Mouse (Mus musculus): ENCODE measurements at regions not wholly inside any gene's neighbourhood (a gene's known extent, or its start where the extent isn't known, plus 50 kb on each side); places are given as distances from the start of the nearest gene placed in this dataset.
A peak's percentile ranks its signal among the peaks of the same experiment; 100 is the strongest.

- ATAC-seq (ENCODE audit: low FRiP score, low TSS enrichment) (no peak), DNase-seq (no peak)
- H3K4me2 ChIP-seq (ENCODE audit: low read length), result no peak overlapping the region
- 95% methylated on average over 6 of the region's 6 CpGs for WGBS
- no peak overlapping the region for H3K27ac ChIP-seq (replicated peaks; ENCODE audit: low read depth, low read length)
- no peaks in the 10 kb centered on the region for H3K27me3 ChIP-seq (ENCODE audit: control insufficient read depth, insufficient read depth, low read length)
- H3K36me3 ChIP-seq (ENCODE audit: control insufficient read depth, insufficient read depth, low read length), result no peaks in the 10 kb centered on the region
- H3K4me3 ChIP-seq (replicated peaks; ENCODE audit: low read depth, low read length), result no peak overlapping the region
- no peaks in the 10 kb centered on the region for H3K9me3 ChIP-seq (ENCODE audit: control insufficient read depth, low read length)
- H3K4me1 ChIP-seq (ENCODE audit: control insufficient read depth, insufficient read depth, low read length), result no peaks in the 10 kb centered on the region
- H3K9ac ChIP-seq (replicated peaks; ENCODE audit: low read length), result no peak overlapping the region
Observed at GRCm38 (mm10) chr9:85088556-85089338, 223.8 kb upstream of the Gm11114 start.

- WGBS, result 89% methylated on average over 10 of the region's 10 CpGs
- DNase-seq (no peak), ATAC-seq (ENCODE audit: low FRiP score, low TSS enrichment) (no peak)
- Histone ChIP-seq H3K36me3 (ENCODE audit: control insufficient read depth, insufficient read depth, low read length) (no peaks in the 10 kb centered on the region), H3K9me3 (ENCODE audit: control insufficient read depth, low read length) (no peaks in the 10 kb centered on the region), H3K27me3 (ENCODE audit: control insufficient read depth, insufficient read depth, low read length) (no peaks in the 10 kb centered on the region), H3K4me2 (ENCODE audit: low read length) (no peak overlapping the region), H3K4me3 (replicated peaks; ENCODE audit: low read depth, low read length) (no peak overlapping the region), H3K9ac (replicated peaks; ENCODE audit: low read length) (no peak overlapping the region), H3K27ac (replicated peaks; ENCODE audit: low read depth, low read length) (no peak overlapping the region), H3K4me1 (ENCODE audit: control insufficient read depth, insufficient read depth, low read length) (no peaks in the 10 kb centered on the region)
Observed at GRCm38 (mm10) chr9:85090297-85090696, 222.3 kb upstream of the Gm11114 start.

GRCm38 (mm10) chr9:85095234-85095633, 217.3 kb upstream of the Gm11114 start:
- no peaks in the 10 kb centered on the region for H3K9me3 ChIP-seq (ENCODE audit: control insufficient read depth, low read length)
- no peak overlapping the region for H3K9ac ChIP-seq (replicated peaks; ENCODE audit: low read length)
- ATAC-seq (ENCODE audit: low FRiP score, low TSS enrichment), result no peak
- no peaks in the 10 kb centered on the region for H3K27me3 ChIP-seq (ENCODE audit: control insufficient read depth, insufficient read depth, low read length)
- H3K4me2 ChIP-seq (ENCODE audit: low read length), result no peak overlapping the region
- DNase-seq, result no peak
- WGBS, result 95% methylated on average over 3 of the region's 3 CpGs
- no peaks in the 10 kb centered on the region for H3K4me1 ChIP-seq (ENCODE audit: control insufficient read depth, insufficient read depth, low read length)
- no peak overlapping the region for H3K27ac ChIP-seq (replicated peaks; ENCODE audit: low read depth, low read length)
- no peak overlapping the region for H3K4me3 ChIP-seq (replicated peaks; ENCODE audit: low read depth, low read length)
- no peaks in the 10 kb centered on the region for H3K36me3 ChIP-seq (ENCODE audit: control insufficient read depth, insufficient read depth, low read length)

- Histone ChIP-seq H3K27ac (replicated peaks; ENCODE audit: low read depth, low read length) (no peak overlapping the region), H3K9me3 (ENCODE audit: control insufficient read depth, low read length) (no peaks in the 10 kb centered on the region), H3K4me1 (ENCODE audit: control insufficient read depth, insufficient read depth, low read length) (no peaks in the 10 kb centered on the region), H3K27me3 (ENCODE audit: control insufficient read depth, insufficient read depth, low read length) (no peaks in the 10 kb centered on the region), H3K4me3 (replicated peaks; ENCODE audit: low read depth, low read length) (no peak overlapping the region), H3K9ac (replicated peaks; ENCODE audit: low read length) (no peak overlapping the region), H3K4me2 (ENCODE audit: low read length) (no peak overlapping the region), H3K36me3 (ENCODE audit: control insufficient read depth, insufficient read depth, low read length) (no peaks in the 10 kb centered on the region)
- DNase-seq (no peak), ATAC-seq (ENCODE audit: low FRiP score, low TSS enrichment) (no peak)
- 73% methylated on average over 4 of the region's 4 CpGs for WGBS
Observed at GRCm38 (mm10) chr9:85096520-85096919, 216.1 kb upstream of the Gm11114 start.

GRCm38 (mm10) chr9:85112928-85113327, 199.6 kb upstream of the Gm11114 start:
- H3K36me3 ChIP-seq (ENCODE audit: control insufficient read depth, insufficient read depth, low read length), result no peaks in the 10 kb centered on the region
- DNase-seq (no peak), ATAC-seq (ENCODE audit: low FRiP score, low TSS enrichment) (no peak)
- 95% methylated on average over 3 of the region's 3 CpGs for WGBS
- H3K27ac ChIP-seq (replicated peaks; ENCODE audit: low read depth, low read length), result no peak overlapping the region
- H3K4me2 ChIP-seq (ENCODE audit: low read length), result no peak overlapping the region
- H3K4me1 ChIP-seq (ENCODE audit: control insufficient read depth, insufficient read depth, low read length), result no peaks in the 10 kb centered on the region
- H3K9me3 ChIP-seq (ENCODE audit: control insufficient read depth, low read length), result no peaks in the 10 kb centered on the region
- no peak overlapping the region for H3K4me3 ChIP-seq (replicated peaks; ENCODE audit: low read depth, low read length)
- no peaks in the 10 kb centered on the region for H3K27me3 ChIP-seq (ENCODE audit: control insufficient read depth, insufficient read depth, low read length)
- H3K9ac ChIP-seq (replicated peaks; ENCODE audit: low read length), result no peak overlapping the region

GRCm38 (mm10) chr9:85114234-85114633, 198.3 kb upstream of the Gm11114 start:
- Histone ChIP-seq H3K27me3 (ENCODE audit: control insufficient read depth, insufficient read depth, low read length) (no peaks in the 10 kb centered on the region), H3K36me3 (ENCODE audit: control insufficient read depth, insufficient read depth, low read length) (no peaks in the 10 kb centered on the region), H3K4me2 (ENCODE audit: low read length) (no peak overlapping the region), H3K9ac (replicated peaks; ENCODE audit: low read length) (no peak overlapping the region), H3K9me3 (ENCODE audit: control insufficient read depth, low read length) (no peaks in the 10 kb centered on the region), H3K4me1 (ENCODE audit: control insufficient read depth, insufficient read depth, low read length) (no peaks in the 10 kb centered on the region), H3K4me3 (replicated peaks; ENCODE audit: low read depth, low read length) (no peak overlapping the region), H3K27ac (replicated peaks; ENCODE audit: low read depth, low read length) (no peak overlapping the region)
- no peak for ATAC-seq (ENCODE audit: low FRiP score, low TSS enrichment)
- no peak for DNase-seq
- WGBS, result 78% methylated on average over 2 of the region's 2 CpGs

GRCm38 (mm10) chr9:85120061-85120460, 192.5 kb upstream of the Gm11114 start:
- Histone ChIP-seq H3K9me3 (ENCODE audit: control insufficient read depth, low read length) (no peaks in the 10 kb centered on the region), H3K27ac (replicated peaks; ENCODE audit: low read depth, low read length) (no peak overlapping the region), H3K4me2 (ENCODE audit: low read length) (no peak overlapping the region), H3K4me1 (ENCODE audit: control insufficient read depth, insufficient read depth, low read length) (no peaks in the 10 kb centered on the region), H3K36me3 (ENCODE audit: control insufficient read depth, insufficient read depth, low read length) (no peaks in the 10 kb centered on the region), H3K4me3 (replicated peaks; ENCODE audit: low read depth, low read length) (no peak overlapping the region), H3K9ac (replicated peaks; ENCODE audit: low read length) (no peak overlapping the region), H3K27me3 (ENCODE audit: control insufficient read depth, insufficient read depth, low read length) (no peaks in the 10 kb centered on the region)
- DNase-seq (no peak), ATAC-seq (ENCODE audit: low FRiP score, low TSS enrichment) (no peak)
- WGBS, result 91% methylated on average over 1 of the region's 1 CpGs

GRCm38 (mm10) chr9:85121059-85121458, 191.5 kb upstream of the Gm11114 start:
- DNase-seq, result no peak
- no peak overlapping the region for H3K4me2 ChIP-seq (ENCODE audit: low read length)
- H3K27me3 ChIP-seq (ENCODE audit: control insufficient read depth, insufficient read depth, low read length), result no peaks in the 10 kb centered on the region
- no peaks in the 10 kb centered on the region for H3K36me3 ChIP-seq (ENCODE audit: control insufficient read depth, insufficient read depth, low read length)
- no peak overlapping the region for H3K9ac ChIP-seq (replicated peaks; ENCODE audit: low read length)
- no peak overlapping the region for H3K27ac ChIP-seq (replicated peaks; ENCODE audit: low read depth, low read length)
- H3K4me1 ChIP-seq (ENCODE audit: control insufficient read depth, insufficient read depth, low read length), result no peaks in the 10 kb centered on the region
- no peaks in the 10 kb centered on the region for H3K9me3 ChIP-seq (ENCODE audit: control insufficient read depth, low read length)
- no peak overlapping the region for H3K4me3 ChIP-seq (replicated peaks; ENCODE audit: low read depth, low read length)
- ATAC-seq (ENCODE audit: low FRiP score, low TSS enrichment), result peak; percentile 40; the same call in 1 of the 2 replicates

- DNase-seq, result no peak
- Histone ChIP-seq H3K4me3 (replicated peaks; ENCODE audit: low read depth, low read length) (no peak overlapping the region), H3K4me2 (ENCODE audit: low read length) (no peak overlapping the region), H3K27me3 (ENCODE audit: control insufficient read depth, insufficient read depth, low read length) (no peaks in the 10 kb centered on the region), H3K9ac (replicated peaks; ENCODE audit: low read length) (no peak overlapping the region), H3K27ac (replicated peaks; ENCODE audit: low read depth, low read length) (no peak overlapping the region), H3K4me1 (ENCODE audit: control insufficient read depth, insufficient read depth, low read length) (no peaks in the 10 kb centered on the region), H3K36me3 (ENCODE audit: control insufficient read depth, insufficient read depth, low read length) (no peaks in the 10 kb centered on the region), H3K9me3 (ENCODE audit: control insufficient read depth, low read length) (no peaks in the 10 kb centered on the region)
- 18% methylated on average over 3 of the region's 3 CpGs for WGBS
- ATAC-seq (ENCODE audit: low FRiP score, low TSS enrichment), result no peak
Observed at GRCm38 (mm10) chr9:85123706-85124105, 188.9 kb upstream of the Gm11114 start.

Data from midbrain, embryonic 14.5 days (tissue).